Mouse (Mus musculus): ENCODE results near the gene Ttll7.

Gene Ttll7

DNA sequence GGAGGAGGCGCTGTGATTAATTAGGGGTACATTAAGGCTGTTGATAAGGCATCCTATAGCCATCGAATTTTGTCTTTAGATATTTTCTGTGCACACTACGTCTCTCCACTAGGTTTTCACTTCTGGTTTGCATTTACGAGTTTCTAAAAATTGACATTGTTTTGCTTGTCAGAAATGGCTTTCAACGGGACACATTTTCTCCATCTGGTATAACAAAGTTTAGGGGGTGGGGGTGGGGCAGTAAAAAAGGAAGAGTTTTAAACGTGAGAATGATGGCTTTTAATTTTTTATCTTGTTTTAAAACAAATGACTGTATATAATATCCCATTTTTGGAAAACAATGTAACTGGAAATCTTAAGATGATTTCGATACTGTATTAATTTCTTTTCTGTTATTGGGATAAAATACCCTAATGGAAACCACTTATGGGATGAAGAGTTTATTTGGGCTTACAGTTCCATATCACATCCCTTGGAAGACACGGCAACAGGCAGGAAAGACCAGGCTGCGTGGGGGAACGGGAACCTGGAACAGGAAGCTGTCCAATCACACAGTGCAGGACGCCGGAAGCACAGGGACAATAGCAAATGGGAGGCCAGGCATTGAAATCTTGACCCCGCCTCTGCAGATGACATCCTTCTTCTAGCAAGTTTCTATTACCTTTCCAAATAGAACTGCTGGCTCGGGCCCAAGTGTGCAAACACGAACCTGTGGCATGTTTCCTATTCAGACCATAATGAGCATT, 142.7 kb downstream of the Ttll7 start:
- no peak for DNase-seq (ENCODE audit: low read depth, low spot score)

- DNase-seq (ENCODE audit: low read depth, low spot score) = no peak
These were observed 147.0 kb downstream of the Ttll7 start for GRCm38 (mm10) chr3:146999148-146999547.

GRCm38 (mm10) chr3:147000963-147001362, 148.8 kb downstream of the Ttll7 start:
- DNase-seq (ENCODE audit: low read depth, low spot score) = no peak

DNA sequence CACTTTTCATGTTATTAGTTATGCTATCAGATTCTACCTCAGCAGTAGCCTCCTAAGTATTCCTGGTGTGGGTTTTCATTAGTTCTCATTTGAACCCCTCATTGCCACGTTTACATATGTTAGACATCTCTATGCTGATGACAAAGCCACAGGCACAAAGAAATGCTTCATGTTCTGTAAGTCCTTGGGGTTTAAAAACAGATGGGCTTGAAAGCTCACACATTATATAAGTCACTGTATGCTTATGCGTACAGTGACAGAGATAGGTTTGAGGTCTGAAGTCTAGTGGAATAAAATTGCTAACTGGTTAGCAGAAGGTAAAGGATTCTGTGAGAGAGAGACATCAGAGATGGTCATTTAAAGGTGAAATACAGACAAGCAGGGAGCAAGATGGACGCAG, 149.4 kb downstream of the Ttll7 start:
- DNase-seq (ENCODE audit: low read depth, low spot score) = no peak

- DNase-seq (ENCODE audit: low read depth, low spot score) = no peak
These were observed 164.3 kb downstream of the Ttll7 start for GRCm38 (mm10) chr3:147016506-147016905.

- no peak for DNase-seq (ENCODE audit: low read depth, low spot score)
These were observed 167.3 kb downstream of the Ttll7 start for GRCm38 (mm10) chr3:147019506-147019905.

DNA sequence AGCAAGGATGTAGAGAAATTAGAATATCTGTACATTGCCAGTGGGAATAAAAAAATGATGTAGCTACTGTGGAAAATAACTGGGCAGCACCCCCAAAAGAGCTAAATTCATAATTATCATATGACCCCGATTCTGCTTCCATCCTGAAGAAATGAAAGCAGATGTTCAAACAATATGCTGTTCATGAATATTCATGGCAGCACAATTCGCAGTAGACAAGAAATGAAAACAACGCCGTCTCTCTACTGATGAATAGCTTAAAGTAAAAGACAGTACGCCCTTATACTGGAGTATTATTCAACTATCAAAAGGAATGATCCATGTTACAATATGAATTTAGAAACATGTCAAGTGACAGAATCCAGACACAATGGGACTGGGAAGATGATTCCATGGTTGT, 174.1 kb downstream of the Ttll7 start:
- no peak for DNase-seq (ENCODE audit: low read depth, low spot score)

GRCm38 (mm10) chr3:147028382-147028781, 176.2 kb downstream of the Ttll7 start:
- no peak for DNase-seq (ENCODE audit: low read depth, low spot score)

GRCm38 (mm10) chr3:147029718-147030117, 177.6 kb downstream of the Ttll7 start:
- DNase-seq (ENCODE audit: low read depth, low spot score) = no peak

DNA sequence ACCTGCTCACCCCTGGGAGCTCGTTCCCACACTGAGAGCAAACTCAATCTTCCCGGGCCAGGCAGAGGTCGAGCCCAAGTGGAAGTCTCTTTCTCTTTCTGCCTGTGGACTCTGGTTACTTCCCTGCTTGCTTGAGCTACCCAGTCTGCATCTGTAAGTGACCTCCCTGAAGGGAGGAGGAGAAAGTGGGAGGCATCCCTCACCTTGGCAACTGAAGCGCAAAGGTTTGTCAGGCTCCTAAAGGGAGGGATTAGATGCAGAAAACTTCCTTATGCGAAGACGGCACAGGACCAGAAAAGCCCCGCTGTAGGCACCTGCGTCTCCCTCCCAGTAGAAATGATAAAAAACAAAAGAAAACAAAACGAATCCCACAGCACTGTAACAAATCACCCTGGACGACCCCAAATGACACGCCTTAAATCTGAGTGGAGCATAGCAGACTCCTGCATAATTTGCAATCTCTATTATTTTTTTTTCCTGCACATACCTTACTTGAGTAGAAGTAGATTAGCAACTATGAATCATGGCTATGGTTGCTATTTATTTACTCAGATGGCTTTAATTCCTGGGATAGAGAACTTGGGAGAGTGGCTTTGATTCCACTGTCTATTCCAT, 178.2 kb downstream of the Ttll7 start:
- DNase-seq (ENCODE audit: low read depth, low spot score) = no peak

All from skeletal muscle tissue, adult 2 months (tissue).